9 mouse cellular contexts compared by ENCODE assay signal in the genomic region with DNA sequence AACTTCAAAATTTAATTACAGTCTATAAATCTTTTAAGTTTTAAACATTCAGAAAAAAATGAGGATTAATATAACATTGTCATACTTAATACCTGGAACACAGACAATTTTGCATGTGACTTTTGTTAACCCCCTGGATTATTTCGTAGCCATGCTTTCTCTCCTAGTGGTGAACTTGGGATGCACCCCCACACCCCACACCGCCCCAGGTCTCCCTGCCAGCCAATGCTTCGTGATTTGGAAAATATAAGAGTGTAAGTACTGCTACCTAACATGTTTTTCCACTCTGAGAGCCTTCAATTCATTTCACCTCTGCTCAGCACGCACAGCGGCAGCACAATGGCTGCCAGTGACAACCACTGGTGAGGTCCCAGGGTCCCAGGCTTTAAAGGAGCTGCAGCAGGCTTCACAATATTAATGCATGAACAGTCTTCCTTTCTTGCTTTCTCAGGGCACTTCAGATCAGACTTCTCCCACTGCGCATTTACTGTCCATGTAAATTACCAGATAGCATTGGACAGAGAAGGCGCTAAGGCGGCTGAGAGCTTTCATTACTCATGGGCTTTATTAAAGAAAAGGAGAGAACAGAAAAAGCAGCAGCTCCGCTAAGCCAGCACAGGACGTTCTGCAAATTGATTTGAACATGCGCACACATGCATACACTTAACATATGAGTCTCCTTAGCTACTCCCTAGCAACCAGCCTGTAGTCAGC.
DNase-seq lines count a peak whose midpoint lies in the region; ATAC-seq lines count a peak whose summit lies in the region.
"Had no signal": no experiment of that assay in that cellular context is flagged by ENCODE, and none has a peak within 500 bp of the region (broad histone marks: within the 10 kb centered on the region; RNA-seq: fewer than 3 reads in every experiment).

No protein-coding gene starts in this region.

- H3K27ac ChIP-seq in forebrain, embryonic 14.5 days (ENCODE audit: low read depth, low read length), result peak overlapping the region; percentile 88
- no peak overlapping the region; the same call in 1 of the 2 replicates for H3K27ac ChIP-seq in limb, embryonic 12.5 days
- no peak overlapping the region for H3K27ac ChIP-seq in kidney, embryonic 14.5 days (ENCODE audit: low read depth, low read length)
- H3K27ac ChIP-seq: macrophage had no signal

- H3K9ac ChIP-seq in forebrain, embryonic 14.5 days (ENCODE audit: low read length), result peak overlapping the region; percentile 38
- no peak overlapping the region for H3K9ac ChIP-seq in limb, embryonic 12.5 days (replicated peaks)
- H3K9ac ChIP-seq in kidney, embryonic 14.5 days (ENCODE audit: low read depth, low read length), result no peak overlapping the region

- peak; percentile 35 for DNase-seq in layer of hippocampus, adult 11-12 months (ENCODE audit: low spot score)
- DNase-seq in layer of hippocampus, postnatal 10 days (ENCODE audit: low spot score in 2 of 2), result no peak
- peak; percentile 90 for DNase-seq in forebrain, embryonic 14.5 days (ENCODE audit: low spot score)
- DNase-seq in retina, postnatal 1 day, result peak; percentile 73
- DNase-seq in testis, postnatal 14 days (ENCODE audit: low spot score), result no peak
- no peak for DNase-seq in spleen, postnatal 10 days (ENCODE audit: low spot score in 2 of 2)

- H3K4me3 ChIP-seq in forebrain, embryonic 14.5 days (ENCODE audit: low read depth, low read length), result peak overlapping the region; percentile 13
- H3K4me3 ChIP-seq in limb, embryonic 12.5 days (replicated peaks), result no peak overlapping the region
- no peak overlapping the region for H3K4me3 ChIP-seq in kidney, embryonic 14.5 days (ENCODE audit: low read length)

- ATAC-seq in forebrain, embryonic 14.5 days, result peak; percentile 83
- peak; percentile 58; the same call in 1 of the 2 replicates for ATAC-seq in limb, embryonic 12.5 days (ENCODE audit: insufficient number of reproducible peaks, insufficient read depth, low FRiP score, low TSS enrichment, low read depth)
- no peak for ATAC-seq in kidney, embryonic 14.5 days (ENCODE audit: low FRiP score, low TSS enrichment)

- no peaks in the 10 kb centered on the region for H3K27me3 ChIP-seq in forebrain, embryonic 14.5 days (replicated peaks; ENCODE audit: control insufficient read depth, insufficient read depth, low read length)
- H3K27me3 ChIP-seq in limb, embryonic 12.5 days, result no peaks in the 10 kb centered on the region
- no peaks in the 10 kb centered on the region for H3K27me3 ChIP-seq in kidney, embryonic 14.5 days (ENCODE audit: control insufficient read depth, insufficient read depth, low read length)

- H3K4me2 ChIP-seq in forebrain, embryonic 14.5 days (ENCODE audit: low read length), result peak overlapping the region; percentile 49
- H3K4me2 ChIP-seq in limb, embryonic 12.5 days, result no peak overlapping the region
- no peak overlapping the region for H3K4me2 ChIP-seq in kidney, embryonic 14.5 days (replicated peaks; ENCODE audit: low read depth, low read length)

- no peaks in the 10 kb centered on the region for H3K36me3 ChIP-seq in forebrain, embryonic 14.5 days (ENCODE audit: control insufficient read depth, insufficient read depth, low read length)
- peaks cover 15% of the 10 kb centered on the region for H3K36me3 ChIP-seq in limb, embryonic 12.5 days
- H3K36me3 ChIP-seq in kidney, embryonic 14.5 days (ENCODE audit: control insufficient read depth, insufficient read depth, low read length), result peaks cover 12% of the 10 kb centered on the region; the same call in 1 of the 2 replicates

- H3K4me1 ChIP-seq in forebrain, embryonic 14.5 days (ENCODE audit: control insufficient read depth, insufficient read depth, low read length), result peaks cover 12% of the 10 kb centered on the region; the same call in 1 of the 2 replicates
- peaks cover 15% of the 10 kb centered on the region; the same call in 1 of the 2 replicates for H3K4me1 ChIP-seq in limb, embryonic 12.5 days (replicated peaks)
- no peaks in the 10 kb centered on the region for H3K4me1 ChIP-seq in kidney, embryonic 14.5 days (ENCODE audit: control insufficient read depth, insufficient read depth, low read length)

- H3K9me3 ChIP-seq in forebrain, embryonic 14.5 days (replicated peaks; ENCODE audit: control insufficient read depth, low read length), result no peaks in the 10 kb centered on the region
- H3K9me3 ChIP-seq in limb, embryonic 12.5 days, result no peaks in the 10 kb centered on the region
- no peaks in the 10 kb centered on the region for H3K9me3 ChIP-seq in kidney, embryonic 14.5 days (ENCODE audit: control insufficient read depth, low read length)

- whole genome bisulfite sequencing in forebrain, embryonic 14.5 days, result 40% methylated on average over 11 of the region's 11 CpGs
- WGBS in limb, embryonic 12.5 days, result 68% methylated on average over 11 of the region's 11 CpGs
- 79% methylated on average over 11 of the region's 11 CpGs for WGBS in kidney, embryonic 14.5 days

Comparison
In these comparisons a context has a peak if more than half of its experiments do, and no peak if none do; other contexts are left out.
1. DNase-seq: peak in layer of hippocampus, adult 11-12 months (single experiment), forebrain, embryonic 14.5 days (single experiment) and retina, postnatal 1 day (single experiment); none in layer of hippocampus, postnatal 10 days (0 of 2), testis, postnatal 14 days (single experiment) and spleen, postnatal 10 days (0 of 2).